12 mouse cellular contexts compared by ENCODE assay signal in the genomic region with DNA sequence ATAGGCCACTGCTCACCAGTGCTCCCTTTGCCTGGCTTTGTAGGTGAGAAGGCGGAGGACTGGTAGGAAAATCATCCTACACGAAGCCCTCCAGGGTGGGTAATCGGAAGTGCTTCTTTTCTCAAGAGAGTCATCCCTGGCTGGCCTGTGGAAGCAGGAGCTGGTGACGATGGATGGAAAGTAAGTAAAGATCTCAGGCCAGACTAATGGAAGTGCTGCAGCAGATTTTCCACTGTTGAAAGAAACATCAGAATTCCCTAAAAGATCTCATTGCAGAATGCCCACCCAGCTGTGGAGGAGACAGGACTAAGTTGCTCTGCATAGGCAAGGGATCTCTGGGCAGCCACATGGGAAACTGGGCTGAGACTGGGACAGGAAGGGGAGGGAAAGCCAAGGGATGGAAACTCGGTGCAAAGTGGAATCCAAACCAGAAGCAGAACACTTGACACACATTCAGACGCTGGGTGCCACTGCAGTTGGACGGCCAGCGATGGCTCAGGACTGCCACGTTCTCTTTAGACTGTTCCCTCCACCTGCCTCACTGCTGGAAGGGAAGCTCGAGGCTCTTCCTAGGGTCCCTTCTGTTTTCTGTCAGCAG. TPM values are rescaled to one million over a fixed set of nuclear protein-coding genes. Genes with fewer than 3 reads are reported as not detected.
DNase-seq lines count a peak whose midpoint lies in the region; ATAC-seq lines count a peak whose summit lies in the region.
"Had no signal": no experiment of that assay in that cellular context is flagged by ENCODE, and none has a peak within 500 bp of the region (broad histone marks: within the 10 kb centered on the region; RNA-seq: fewer than 3 reads in every experiment).

No protein-coding gene starts in this region.

- H3K4me2 ChIP-seq in hindbrain, embryonic 14.5 days (replicated peaks), result no peak overlapping the region
- H3K4me2 ChIP-seq in hindbrain, embryonic 16.5 days (ENCODE audit: low read length), result no peak overlapping the region
- H3K4me2 ChIP-seq in limb, embryonic 13.5 days (replicated peaks), result no peak overlapping the region
- H3K4me2 ChIP-seq in hindbrain, embryonic 11.5 days (replicated peaks; ENCODE audit: low read depth, low read length), result no peak overlapping the region
- H3K4me2 ChIP-seq: hindbrain, embryonic 15.5 days had no signal

- peaks cover 31% of the 10 kb centered on the region for H3K36me3 ChIP-seq in hindbrain, embryonic 14.5 days (replicated peaks; ENCODE audit: control insufficient read depth, insufficient read depth)
- peaks cover 5% of the 10 kb centered on the region; the same call in 1 of the 2 replicates for H3K36me3 ChIP-seq in hindbrain, embryonic 16.5 days (ENCODE audit: control insufficient read depth, insufficient read depth, low read length)
- H3K36me3 ChIP-seq in embryonic facial prominence, embryonic 10.5 days (replicated peaks), result peaks cover 13% of the 10 kb centered on the region
- peaks cover 25% of the 10 kb centered on the region for H3K36me3 ChIP-seq in limb, embryonic 13.5 days
- no peaks in the 10 kb centered on the region; the same call in 1 of the 2 replicates for H3K36me3 ChIP-seq in hindbrain, embryonic 11.5 days (ENCODE audit: control insufficient read depth, insufficient read depth, low read length)
- H3K36me3 ChIP-seq: hindbrain, embryonic 15.5 days had no signal

- peak overlapping the region; percentile 16; the same call in 1 of the 2 replicates for H3K9ac ChIP-seq in hindbrain, embryonic 14.5 days
- no peak overlapping the region for H3K9ac ChIP-seq in hindbrain, embryonic 16.5 days (ENCODE audit: low read depth, low read length)
- H3K9ac ChIP-seq in limb, embryonic 13.5 days, result no peak overlapping the region
- H3K9ac ChIP-seq in hindbrain, embryonic 11.5 days (ENCODE audit: low read depth, low read length), result no peak overlapping the region
- H3K9ac ChIP-seq: hindbrain, embryonic 15.5 days had no signal

- H3K27me3 ChIP-seq in hindbrain, embryonic 14.5 days (ENCODE audit: control insufficient read depth, insufficient read depth, low read length), result no peaks in the 10 kb centered on the region
- no peaks in the 10 kb centered on the region for H3K27me3 ChIP-seq in hindbrain, embryonic 16.5 days (replicated peaks; ENCODE audit: control insufficient read depth, insufficient read depth, low read length)
- H3K27me3 ChIP-seq in embryonic facial prominence, embryonic 10.5 days (replicated peaks; ENCODE audit: low read depth, poor library complexity, severe bottlenecking), result no peaks in the 10 kb centered on the region
- H3K27me3 ChIP-seq in limb, embryonic 13.5 days, result no peaks in the 10 kb centered on the region
- H3K27me3 ChIP-seq in hindbrain, embryonic 11.5 days (ENCODE audit: control insufficient read depth, insufficient read depth, low read length), result no peaks in the 10 kb centered on the region
- H3K27me3 ChIP-seq: hindbrain, embryonic 15.5 days had no signal

- no peak overlapping the region; the same call in 1 of the 2 replicates for H3K27ac ChIP-seq in hindbrain, embryonic 14.5 days
- no peak overlapping the region for H3K27ac ChIP-seq in hindbrain, embryonic 16.5 days (ENCODE audit: low read depth, low read length)
- H3K27ac ChIP-seq in embryonic facial prominence, embryonic 10.5 days (replicated peaks), result 0 out of 2 replicates have a peak overlapping the region, but pooled peaks have one; percentile 15
- H3K27ac ChIP-seq in limb, embryonic 13.5 days, result peak overlapping the region; percentile 71
- no peak overlapping the region for H3K27ac ChIP-seq in hindbrain, embryonic 11.5 days (ENCODE audit: low read depth, low read length)
- H3K27ac ChIP-seq: hindbrain, embryonic 15.5 days had no signal

- WGBS in hindbrain, embryonic 14.5 days, result 71% methylated on average over 10 of the region's 10 CpGs
- WGBS in hindbrain, embryonic 16.5 days, result 61% methylated on average over 10 of the region's 10 CpGs
- 49% methylated on average over 10 of the region's 10 CpGs for WGBS in embryonic facial prominence, embryonic 10.5 days
- WGBS in limb, embryonic 13.5 days, result 51% methylated on average over 10 of the region's 10 CpGs
- 64% methylated on average over 10 of the region's 10 CpGs for whole genome bisulfite sequencing in hindbrain, embryonic 11.5 days

- DNase-seq in hindbrain, embryonic 14.5 days (ENCODE audit: low spot score), result no peak
- DNase-seq in embryonic facial prominence, embryonic 10.5 days (ENCODE audit: low spot score), result no peak
- DNase-seq in heart, adult 9 months (ENCODE audit: low spot score in 2 of 2), result peak; percentile 48 to 61
- no peak for DNase-seq in cerebellum, postnatal 4 days (ENCODE audit: low spot score in 2 of 2)
- DNase-seq in hindbrain, embryonic 11.5 days (ENCODE audit: low spot score), result no peak
- DNase-seq: cerebellum, adult 9-11 months; retina, postnatal 1 day; thymus, postnatal 14 days had no signal

- no peak for ATAC-seq in hindbrain, embryonic 14.5 days (ENCODE audit: low FRiP score)
- no peak for ATAC-seq in hindbrain, embryonic 16.5 days
- ATAC-seq in limb, embryonic 13.5 days (ENCODE audit: low FRiP score, low read depth), result no peak
- no peak for ATAC-seq in hindbrain, embryonic 11.5 days (ENCODE audit: low FRiP score)

- H3K4me1 ChIP-seq in hindbrain, embryonic 14.5 days (replicated peaks; ENCODE audit: control insufficient read depth, insufficient read depth, low read length), result peaks cover 14% of the 10 kb centered on the region
- peaks cover 8% of the 10 kb centered on the region for H3K4me1 ChIP-seq in hindbrain, embryonic 16.5 days (ENCODE audit: control insufficient read depth, insufficient read depth, low read depth, low read length)
- peaks cover 37% of the 10 kb centered on the region for H3K4me1 ChIP-seq in embryonic facial prominence, embryonic 10.5 days
- peaks cover 31% of the 10 kb centered on the region for H3K4me1 ChIP-seq in limb, embryonic 13.5 days
- no peaks in the 10 kb centered on the region for H3K4me1 ChIP-seq in hindbrain, embryonic 11.5 days (replicated peaks; ENCODE audit: control insufficient read depth, insufficient read depth, low read length)

- no peaks in the 10 kb centered on the region for H3K9me3 ChIP-seq in hindbrain, embryonic 14.5 days (ENCODE audit: control insufficient read depth, low read length)
- H3K9me3 ChIP-seq in hindbrain, embryonic 16.5 days (ENCODE audit: control insufficient read depth, low read length), result no peaks in the 10 kb centered on the region
- no peaks in the 10 kb centered on the region for H3K9me3 ChIP-seq in embryonic facial prominence, embryonic 10.5 days
- no peaks in the 10 kb centered on the region for H3K9me3 ChIP-seq in limb, embryonic 13.5 days
- H3K9me3 ChIP-seq in hindbrain, embryonic 11.5 days (ENCODE audit: control insufficient read depth, low read length), result no peaks in the 10 kb centered on the region
- H3K9me3 ChIP-seq: hindbrain, embryonic 15.5 days had no signal

- H3K4me3 ChIP-seq in hindbrain, embryonic 14.5 days (replicated peaks; ENCODE audit: low read length), result no peak overlapping the region
- no peak overlapping the region for H3K4me3 ChIP-seq in hindbrain, embryonic 16.5 days (ENCODE audit: low read length)
- H3K4me3 ChIP-seq in embryonic facial prominence, embryonic 10.5 days, result no peak overlapping the region
- H3K4me3 ChIP-seq in limb, embryonic 13.5 days, result no peak overlapping the region
- no peak overlapping the region for H3K4me3 ChIP-seq in hindbrain, embryonic 11.5 days (ENCODE audit: low read depth, low read length)
- H3K4me3 ChIP-seq: hindbrain, embryonic 15.5 days had no signal

RNA-seq across cellular contexts. Expression of gene Rflnb, which starts 14.6 kb away (rescaled TPM):
- polyA plus RNA-seq in hindbrain, embryonic 14.5 days (2014; fragmentation: Nextera tagmentation; extraction: Ambion mirVana), result 9.0 and 9.5 TPM in 2 replicates
- 12.8 and 13.7 TPM in 2 replicates for polyA plus RNA-seq in hindbrain, embryonic 16.5 days (2015; fragmentation: Nextera tagmentation; extraction: Ambion mirVana)
- polyA plus RNA-seq in embryonic facial prominence, embryonic 10.5 days (2016; fragmentation: Nextera tagmentation; extraction: Ambion mirVana), result 24.6 and 29.7 TPM in 2 replicates
- 51.3 and 52.1 TPM in 2 replicates for polyA plus RNA-seq in limb, embryonic 13.5 days (2015; fragmentation: Nextera tagmentation; extraction: Ambion mirVana)
- polyA plus RNA-seq in hindbrain, embryonic 11.5 days (2014; fragmentation: Nextera tagmentation; extraction: Ambion mirVana), result 12.9 and 14.6 TPM in 2 replicates

RNA-seq across cellular contexts. Expression of gene 1700016K19Rik, which starts 42.4 kb away (rescaled TPM):
- polyA plus RNA-seq in hindbrain, embryonic 14.5 days (2014; fragmentation: Nextera tagmentation; extraction: Ambion mirVana), result 3.9 and 5.5 TPM in 2 replicates
- polyA plus RNA-seq in hindbrain, embryonic 16.5 days (2015; fragmentation: Nextera tagmentation; extraction: Ambion mirVana), result 5.0 and 5.2 TPM in 2 replicates
- 0.65 and 0.99 TPM in 2 replicates for polyA plus RNA-seq in embryonic facial prominence, embryonic 10.5 days (2016; fragmentation: Nextera tagmentation; extraction: Ambion mirVana)
- polyA plus RNA-seq in limb, embryonic 13.5 days (2015; fragmentation: Nextera tagmentation; extraction: Ambion mirVana), result 0.22 and 0.64 TPM in 2 replicates
- 3.1 and 3.6 TPM in 2 replicates for polyA plus RNA-seq in hindbrain, embryonic 11.5 days (2014; fragmentation: Nextera tagmentation; extraction: Ambion mirVana)
- polyA plus RNA-seq: liver, embryonic 16.5 days had no signal

Comparison
In these comparisons a context has a peak if more than half of its experiments do, and no peak if none do; other contexts are left out.
1. DNase-seq: peak in heart, adult 9 months (2 of 2); none in hindbrain, embryonic 14.5 days (single experiment), embryonic facial prominence, embryonic 10.5 days (single experiment), cerebellum, postnatal 4 days (0 of 2) and hindbrain, embryonic 11.5 days (single experiment).
2. H3K27ac ChIP-seq: peak in embryonic facial prominence, embryonic 10.5 days (single experiment) and limb, embryonic 13.5 days (single experiment); none in hindbrain, embryonic 14.5 days (single experiment), hindbrain, embryonic 16.5 days (single experiment) and hindbrain, embryonic 11.5 days (single experiment).